Mouse (Mus musculus): ENCODE measurements around the gene Prpf40b.
A peak's percentile ranks its signal among the peaks of the same experiment; 100 is the strongest.

Gene Prpf40b

GRCm38 (mm10) chr15:99333676-99334065 lies 38.8 kb downstream of the Prpf40b start:
- no peak for DNase-seq

GRCm38 (mm10) chr15:99334500-99334899 lies 39.6 kb downstream of the Prpf40b start:
- DNase-seq: no peak

- no peak for DNase-seq
Measured at GRCm38 (mm10) chr15:99335801-99336320, 41.0 kb downstream of the Prpf40b start.

- no peak for DNase-seq
Measured at GRCm38 (mm10) chr15:99338916-99339315, 44.0 kb downstream of the Prpf40b start.

- no peak for DNase-seq
Measured at GRCm38 (mm10) chr15:99339669-99340068, 44.8 kb downstream of the Prpf40b start.

GRCm38 (mm10) chr15:99341102-99341501 lies 46.2 kb downstream of the Prpf40b start:
- peak; percentile 71 for DNase-seq

GRCm38 (mm10) chr15:99342194-99342981 lies 47.5 kb downstream of the Prpf40b start:
- no peak for DNase-seq

GRCm38 (mm10) chr15:99343414-99344147 lies 48.7 kb downstream of the Prpf40b start:
- peak; percentile 66 for DNase-seq

GRCm38 (mm10) chr15:99344148-99344870 lies 49.4 kb downstream of the Prpf40b start:
- DNase-seq: peak; percentile 57

GRCm38 (mm10) chr15:99344961-99345360 lies 50.1 kb downstream of the Prpf40b start:
- DNase-seq: no peak

GRCm38 (mm10) chr15:99351610-99352009 lies 56.7 kb downstream of the Prpf40b start:
- DNase-seq: no peak

- no peak for DNase-seq
Measured at GRCm38 (mm10) chr15:99352306-99352705, 57.4 kb downstream of the Prpf40b start.

- DNase-seq: no peak
Measured at GRCm38 (mm10) chr15:99355660-99356059, 60.8 kb downstream of the Prpf40b start.

GRCm38 (mm10) chr15:99356462-99356861 lies 61.6 kb downstream of the Prpf40b start:
- no peak for DNase-seq

- no peak for DNase-seq
Measured at GRCm38 (mm10) chr15:99358952-99359351, 64.1 kb downstream of the Prpf40b start.

- no peak for DNase-seq
Measured at GRCm38 (mm10) chr15:99364022-99364530, 69.2 kb downstream of the Prpf40b start.

GRCm38 (mm10) chr15:99364921-99365320 lies 70.0 kb downstream of the Prpf40b start:
- peak; percentile 32 for DNase-seq
